Mouse (Mus musculus) MEL (cell line): ENCODE results near the gene Kcnip2. TPM values are rescaled to one million over a fixed set of nuclear protein-coding genes. Genes with fewer than 3 reads are reported as not detected.

ENCODE experiments used
- DNase-seq: peaks from one replicate; pipeline ENCODE4 v3.0.0; 2011; ENCODE audit warnings: low read depth, low spot score
- H3K27ac ChIP-seq: 2 replicates; pipeline ENCODE4 v1.5.1; 2012; ENCODE audit warnings: low read depth, mild to moderate bottlenecking, control low read depth, low read length, moderate library complexity; ENCODE audit not compliant: control insufficient read depth
- H3K27me3 ChIP-seq, 2 experiments: fragments of 150-350 bp in 1 of 2; sonication (generic) in 1 of 2; 2 replicates each; pipeline ENCODE4 v1.6.1; 2012; ENCODE audit warnings: low read length in 2 of 2, mild to moderate bottlenecking in 2 of 2, improper control_type of control experiment in 1 of 2, moderate library complexity in 1 of 2; ENCODE audit not compliant: insufficient read depth in 2 of 2, control insufficient read depth in 1 of 2
- H3K36me3 ChIP-seq, 2 experiments: 2 replicates each; pipeline ENCODE4 v1.6.1; 2012 to 2014; ENCODE audit warnings: low read length in 2 of 2, improper control_type of control experiment in 1 of 2, inconsistent platforms in 1 of 2, mild to moderate bottlenecking in 1 of 2; ENCODE audit not compliant: insufficient read depth in 2 of 2, control insufficient read depth in 1 of 2
- H3K4me1 ChIP-seq, 2 experiments: fragments of 150-350 bp in 1 of 2; sonication (generic) in 1 of 2; 2 replicates each; pipeline ENCODE4 v1.6.1; 2012; ENCODE audit warnings: low read length in 2 of 2, improper control_type of control experiment in 1 of 2, mild to moderate bottlenecking in 1 of 2; ENCODE audit not compliant: insufficient read depth in 2 of 2, control insufficient read depth in 1 of 2
- H3K4me3 ChIP-seq, 2 experiments: fragments of 150-350 bp in 1 of 2; sonication (generic) in 1 of 2; 2 replicates each; pipeline ENCODE4 v1.5.1; 2012; ENCODE audit warnings: low read depth in 2 of 2, low read length in 2 of 2, mild to moderate bottlenecking in 2 of 2, moderate library complexity in 2 of 2, control low read depth in 1 of 2, improper control_type of control experiment in 1 of 2; ENCODE audit not compliant: control insufficient read depth in 1 of 2, insufficient read depth in 1 of 2
- H3K79me2 ChIP-seq: 2 replicates; pipeline ENCODE4 v1.6.1; 2012; ENCODE audit warnings: mild to moderate bottlenecking, low read length, moderate library complexity; ENCODE audit not compliant: control insufficient read depth, poor library complexity, insufficient read depth
- H3K9ac ChIP-seq: 2 replicates; pipeline ENCODE4 v1.6.1; 2012; ENCODE audit warnings: low read depth, mild to moderate bottlenecking, control low read depth, low read length, moderate library complexity; ENCODE audit not compliant: control insufficient read depth, poor library complexity, severe bottlenecking
- H3K9me3 ChIP-seq: fragments of 150-350 bp; sonication (generic); replicated peaks from 2 replicates; pipeline ENCODE4 v1.6.1; 2012; ENCODE audit warnings: mild to moderate bottlenecking, low read length, improper control_type of control experiment, moderate library complexity; ENCODE audit not compliant: insufficient read depth
- BHLHE40 ChIP-seq: IDR thresholded peaks from 2 replicates; pipeline ENCODE4 v1.6.1; 2012; ENCODE audit warnings: low read depth, mild to moderate bottlenecking, inconsistent platforms, low read length, improper control_type of control experiment, borderline replicate concordance
- CHD2 ChIP-seq: IDR thresholded peaks from 2 replicates; pipeline ENCODE4 v1.6.1; 2011; ENCODE audit warnings: low read length, improper control_type of control experiment
- E2F4 ChIP-seq: IDR thresholded peaks from 2 replicates; pipeline ENCODE4 v1.6.1; 2011; ENCODE audit warnings: low read depth, low read length, improper control_type of control experiment, borderline replicate concordance
- ELF1 ChIP-seq: IDR thresholded peaks from 2 replicates; pipeline ENCODE4 v1.6.1; 2014; ENCODE audit warnings: low read depth, mild to moderate bottlenecking, inconsistent platforms, low read length, improper control_type of control experiment, moderate library complexity
- EP300 ChIP-seq, 2 experiments: IDR thresholded peaks; 2 replicates each; pipeline ENCODE4 v1.6.1; 2011; ENCODE audit warnings: improper control_type of control experiment in 2 of 2, low read length in 2 of 2, low read depth in 1 of 2, mild to moderate bottlenecking in 1 of 2
- ETS1 ChIP-seq: IDR thresholded peaks from 2 replicates; pipeline ENCODE4 v1.6.1; 2012; ENCODE audit warnings: low read depth, mild to moderate bottlenecking, inconsistent platforms, low read length, improper control_type of control experiment, moderate library complexity
- GABPA ChIP-seq: IDR thresholded peaks from 2 replicates; pipeline ENCODE4 v1.6.1; 2012; ENCODE audit warnings: low read depth, mild to moderate bottlenecking, inconsistent platforms, low read length, improper control_type of control experiment, moderate library complexity
- HCFC1 ChIP-seq: IDR thresholded peaks from 2 replicates; pipeline ENCODE4 v1.6.1; 2012; ENCODE audit warnings: low read depth, mild to moderate bottlenecking, inconsistent platforms, low read length, improper control_type of control experiment, moderate library complexity
- MAX ChIP-seq: IDR thresholded peaks from 2 replicates; pipeline ENCODE4 v1.6.1; 2011; ENCODE audit warnings: low read length, improper control_type of control experiment
- MAZ ChIP-seq: IDR thresholded peaks from 2 replicates; pipeline ENCODE4 v1.6.1; 2012; ENCODE audit warnings: low read depth, mild to moderate bottlenecking, inconsistent platforms, low read length, improper control_type of control experiment
- MEF2A ChIP-seq: IDR thresholded peaks from 2 replicates; pipeline ENCODE4 v1.6.1; 2014; ENCODE audit warnings: low read depth, mild to moderate bottlenecking, inconsistent platforms, low read length, improper control_type of control experiment; ENCODE audit not compliant: poor library complexity, insufficient replicate concordance, severe bottlenecking; ENCODE audit errors: extremely low read depth
- MXI1 ChIP-seq: IDR thresholded peaks from 2 replicates; pipeline ENCODE4 v1.6.1; 2011; ENCODE audit warnings: mild to moderate bottlenecking, low read depth, low read length, improper control_type of control experiment
- NELFE ChIP-seq: IDR thresholded peaks from 2 replicates; pipeline ENCODE4 v1.6.1; 2011; ENCODE audit warnings: low read depth, low read length, improper control_type of control experiment
- NRF1 ChIP-seq: IDR thresholded peaks from 2 replicates; pipeline ENCODE4 v1.6.1; 2014; ENCODE audit warnings: low read depth, mild to moderate bottlenecking, inconsistent platforms, low read length, improper control_type of control experiment, moderate library complexity; ENCODE audit not compliant: poor library complexity, insufficient read depth, severe bottlenecking
- POLR2A ChIP-seq, 2 experiments: IDR thresholded peaks; 2 replicates each; pipeline ENCODE4 v1.6.1; 2011 to 2012; ENCODE audit warnings: low read length in 2 of 2, mild to moderate bottlenecking in 2 of 2, control low read depth in 1 of 2, improper control_type of control experiment in 1 of 2, low read depth in 1 of 2, moderate library complexity in 1 of 2; ENCODE audit not compliant: control insufficient read depth in 1 of 2, insufficient read depth in 1 of 2, poor library complexity in 1 of 2
- POLR2AphosphoS5 ChIP-seq: IDR thresholded peaks from 2 replicates; pipeline ENCODE4 v1.6.1; 2012; ENCODE audit warnings: low read depth, borderline replicate concordance, mild to moderate bottlenecking, inconsistent platforms, low read length, moderate library complexity, mixed read lengths
- RCOR1 ChIP-seq: IDR thresholded peaks from 2 replicates; pipeline ENCODE4 v1.6.1; 2012; ENCODE audit warnings: low read depth, mild to moderate bottlenecking, inconsistent platforms, low read length, improper control_type of control experiment
- SIN3A ChIP-seq: IDR thresholded peaks from 2 replicates; pipeline ENCODE4 v1.6.1; 2012; ENCODE audit warnings: low read length, improper control_type of control experiment, inconsistent platforms
- TAL1 ChIP-seq: IDR thresholded peaks from 2 replicates; pipeline ENCODE4 v1.6.1; 2012; ENCODE audit warnings: mild to moderate bottlenecking, inconsistent platforms, low read length, moderate library complexity, mixed read lengths
- TBP ChIP-seq: IDR thresholded peaks from 2 replicates; pipeline ENCODE4 v1.8.0; 2011; ENCODE audit warnings: low read depth, low read length, improper control_type of control experiment
- UBTF ChIP-seq: IDR thresholded peaks from 2 replicates; pipeline ENCODE4 v1.6.1; 2012; ENCODE audit warnings: low read depth, mild to moderate bottlenecking, inconsistent platforms, low read length, improper control_type of control experiment, moderate library complexity, borderline replicate concordance; ENCODE audit not compliant: insufficient read depth
- USF1 ChIP-seq: IDR thresholded peaks from 2 replicates; pipeline ENCODE4 v1.6.1; 2014; ENCODE audit warnings: low read depth, mild to moderate bottlenecking, inconsistent platforms, low read length, improper control_type of control experiment, moderate library complexity
- polyA plus RNA-seq, 2 experiments: library from polyadenylated mRNA; stranded (reverse) in 1 of 2; unstranded in 1 of 2; fragments of >175 nt in 1 of 2; fragments of >200 nt in 1 of 2; gene quantifications; 2 replicates each; pipeline versions ENCODE4 v1.2.1 to v1.2.4; 2012; ENCODE audit warnings: low replicate concordance in 2 of 2, low read depth in 1 of 2; ENCODE audit not compliant: insufficient read length in 2 of 2, insufficient read depth in 1 of 2, missing spikeins in 1 of 2
- total RNA-seq: library from RNA; depleted of rRNA; stranded (reverse); fragments of 300-350 nt; gene quantifications from 2 replicates; pipeline ENCODE4 v1.2.3, GENCODE M21; 2012

Gene Kcnip2
- total and polyA plus RNA-seq, 3 experiments: 0.14 TPM; not detected in 2

- no peak overlapping the region for H3K4me3 ChIP-seq
- TF ChIP-seq NELFE: no peak
- TF ChIP-seq GABPA: no peak
- TF ChIP-seq E2F4: no peak
- TF ChIP-seq TBP: no peak
- no peak for TF ChIP-seq CHD2
- TF ChIP-seq USF1: no peak
- no peak for TF ChIP-seq ELF1
- no peak for TF ChIP-seq POLR2A (IDR thresholded peaks at IDR 0.05; ENCODE audit: control insufficient read depth in 1 of 2, insufficient read depth in 1 of 2, low read depth in 1 of 2, low read length in 2 of 2, poor library complexity in 1 of 2)
- no peak for TF ChIP-seq EP300 (IDR thresholded peaks at IDR 0.05; ENCODE audit: low read depth in 1 of 2, low read length in 2 of 2)
- TF ChIP-seq NRF1: no peak
- no peaks in the 10 kb centered on the region for H3K9me3 ChIP-seq
- no peaks in the 10 kb centered on the region for H3K27me3 ChIP-seq
- peaks cover 0 to 5% of the 10 kb centered on the region in 2 experiments; a peak in 2 of 4 replicates for H3K4me1 ChIP-seq
- no peaks in the 10 kb centered on the region for H3K36me3 ChIP-seq
- no peak overlapping the region for H3K9ac ChIP-seq
- no peaks in the 10 kb centered on the region for H3K79me2 ChIP-seq
- H3K27ac ChIP-seq: no peak overlapping the region
- no peak for DNase-seq
Measured at GRCm38 (mm10) chr19:45816727-45817126, 866 bp upstream of the Kcnip2 start.

GRCm38 (mm10) chr19:45815170-45815569 lies 691 bp downstream of the Kcnip2 start:
- Histone ChIP-seq H3K4me3 (no peak overlapping the region), H3K4me1 (peaks cover 0 to 5% of the 10 kb centered on the region in 2 experiments; a peak in 2 of 4 replicates), H3K36me3 (no peaks in the 10 kb centered on the region), H3K27ac (no peak overlapping the region), H3K79me2 (no peaks in the 10 kb centered on the region), H3K9me3 (no peaks in the 10 kb centered on the region), H3K27me3 (no peaks in the 10 kb centered on the region), H3K9ac (no peak overlapping the region)
- DNase-seq: no peak
- no peak for TF ChIP-seq HCFC1
- no peak for TF ChIP-seq RCOR1
- TF ChIP-seq MAZ: no peak
- no peak for TF ChIP-seq USF1
- no peak for TF ChIP-seq E2F4

GRCm38 (mm10) chr19:45813801-45814200 lies 2.1 kb downstream of the Kcnip2 start:
- no peak for TF ChIP-seq ETS1
- TF ChIP-seq NELFE: no peak
- peak; percentile 93 for TF ChIP-seq SIN3A
- no peak for TF ChIP-seq TAL1
- TF ChIP-seq USF1: peak; percentile 82
- TF ChIP-seq MXI1: peak; percentile 92
- TF ChIP-seq MEF2A: no peak
- TF ChIP-seq BHLHE40: peak; percentile 91
- no peak for TF ChIP-seq UBTF
- peak; percentile 74 for TF ChIP-seq MAZ
- TF ChIP-seq POLR2AphosphoS5: no peak
- peak; percentile 83 for TF ChIP-seq MAX
- no peaks in the 10 kb centered on the region for H3K9me3 ChIP-seq
- H3K4me3 ChIP-seq: no peak overlapping the region
- peaks cover 0 to 5% of the 10 kb centered on the region in 2 experiments; a peak in 2 of 4 replicates for H3K4me1 ChIP-seq
- no peak overlapping the region for H3K9ac ChIP-seq
- H3K79me2 ChIP-seq: no peaks in the 10 kb centered on the region
- no peaks in the 10 kb centered on the region for H3K36me3 ChIP-seq
- peak; percentile 81 for DNase-seq
- no peak overlapping the region for H3K27ac ChIP-seq
- no peaks in the 10 kb centered on the region for H3K27me3 ChIP-seq
